Mouse (Mus musculus) CH12.LX (cell line): ENCODE data around the gene Pde8a. TPM values are rescaled to one million over a fixed set of nuclear protein-coding genes. Genes with fewer than 3 reads are reported as not detected.

Source experiments
- DNase-seq: peaks from one replicate; pipeline ENCODE4 v3.0.0-alpha.2; 2013; ENCODE audit errors: extremely low read depth
- H3K27ac ChIP-seq: 2 replicates; pipeline ENCODE4 v1.5.1; 2012; ENCODE audit warnings: low read depth, mild to moderate bottlenecking, control low read depth, moderate library complexity; ENCODE audit not compliant: insufficient read depth
- H3K27me3 ChIP-seq: replicated peaks from 2 replicates; pipeline ENCODE3; 2012; ENCODE audit warnings: inconsistent platforms
- H3K36me3 ChIP-seq, 2 experiments: replicated peaks in 1 of 2; 2 replicates each; pipeline versions ENCODE3 to v1.6.1; 2012; ENCODE audit warnings: inconsistent platforms in 1 of 2, low read length in 1 of 2, mild to moderate bottlenecking in 1 of 2, mixed read lengths in 1 of 2, moderate library complexity in 1 of 2; ENCODE audit not compliant: control insufficient read depth in 1 of 2, insufficient read depth in 1 of 2
- H3K4me1 ChIP-seq, 2 experiments: 2 replicates each; pipeline ENCODE4 v1.6.1; 2012; ENCODE audit warnings: inconsistent platforms in 1 of 2, moderate library complexity in 1 of 2; ENCODE audit not compliant: insufficient read depth in 2 of 2, control insufficient read depth in 1 of 2
- H3K4me2 ChIP-seq: 2 replicates; pipeline ENCODE4 v1.6.1; 2012; ENCODE audit warnings: low read depth, mild to moderate bottlenecking, control low read depth; ENCODE audit not compliant: poor library complexity, insufficient read depth, severe bottlenecking
- H3K4me3 ChIP-seq, 3 experiments: fragments of 150-350 bp in 1 of 3; sonication (generic) in 1 of 3; replicated peaks in 1 of 3; 2 replicates each; pipeline versions ENCODE3 to v1.5.1; 2011 to 2012; ENCODE audit warnings: low read depth in 2 of 3, low read length in 2 of 3, mild to moderate bottlenecking in 2 of 3, moderate library complexity in 2 of 3, control low read depth in 1 of 3, improper control_type of control experiment in 1 of 3, inconsistent platforms in 1 of 3, mixed read lengths in 1 of 3; ENCODE audit not compliant: poor library complexity in 1 of 3
- H3K79me2 ChIP-seq: replicated peaks from 2 replicates; pipeline ENCODE4 v1.6.1; 2012; ENCODE audit warnings: mild to moderate bottlenecking, moderate library complexity; ENCODE audit not compliant: control insufficient read depth, poor library complexity, insufficient read depth, severe bottlenecking; ENCODE audit errors: extremely low read depth
- H3K9ac ChIP-seq: 2 replicates; pipeline ENCODE4 v1.6.1; 2012; ENCODE audit warnings: low read depth, mild to moderate bottlenecking, control low read depth, moderate library complexity; ENCODE audit not compliant: insufficient read depth
- H3K9me3 ChIP-seq: replicated peaks from 2 replicates; pipeline ENCODE3; 2012; ENCODE audit warnings: low read length, inconsistent platforms, mixed read lengths
- CTCF ChIP-seq, 2 experiments: IDR thresholded peaks in 1 of 2; conservative IDR thresholded peaks in 1 of 2; 2 replicates each; pipeline ENCODE4 v1.5.1; 2011 to 2012; ENCODE audit warnings: low read depth in 2 of 2, low read length in 2 of 2, improper control_type of control experiment in 1 of 2, inconsistent platforms in 1 of 2, mild to moderate bottlenecking in 1 of 2, moderate library complexity in 1 of 2
- ELF1 ChIP-seq: IDR thresholded peaks from 2 replicates; pipeline ENCODE4 v1.6.1; 2014; ENCODE audit warnings: low read depth, mild to moderate bottlenecking, inconsistent platforms, low read length, improper control_type of control experiment
- EP300 ChIP-seq: IDR thresholded peaks from 2 replicates; pipeline ENCODE4 v1.6.1; 2011; ENCODE audit warnings: low read length, improper control_type of control experiment
- ETS1 ChIP-seq: conservative IDR thresholded peaks from 2 replicates; pipeline ENCODE4 v1.6.1; 2012; ENCODE audit warnings: low read depth, mild to moderate bottlenecking, inconsistent platforms, low read length, improper control_type of control experiment, moderate library complexity
- GABPA ChIP-seq: IDR thresholded peaks from 2 replicates; pipeline ENCODE4 v1.6.1; 2012; ENCODE audit warnings: low read depth, low read length, improper control_type of control experiment, inconsistent platforms; ENCODE audit not compliant: insufficient replicate concordance
- HCFC1 ChIP-seq: IDR thresholded peaks from 2 replicates; pipeline ENCODE4 v1.6.1; 2012; ENCODE audit warnings: low read depth, mild to moderate bottlenecking, inconsistent platforms, low read length, improper control_type of control experiment
- IRF4 ChIP-seq: IDR thresholded peaks from 2 replicates; pipeline ENCODE4 v1.6.1; 2014; ENCODE audit warnings: low read depth, mild to moderate bottlenecking, inconsistent platforms, low read length, improper control_type of control experiment
- JUND ChIP-seq: conservative IDR thresholded peaks from 2 replicates; pipeline ENCODE4 v1.6.1; 2011; ENCODE audit warnings: low read depth, low read length, improper control_type of control experiment
- MAZ ChIP-seq: IDR thresholded peaks from 2 replicates; pipeline ENCODE4 v1.6.1; 2012; ENCODE audit warnings: low read depth, mild to moderate bottlenecking, inconsistent platforms, low read length, improper control_type of control experiment, moderate library complexity
- MEF2A ChIP-seq: IDR thresholded peaks from 2 replicates; pipeline ENCODE4 v1.6.1; 2014; ENCODE audit warnings: low read depth, mild to moderate bottlenecking, inconsistent platforms, low read length, improper control_type of control experiment, borderline replicate concordance
- NELFE ChIP-seq: IDR thresholded peaks from 2 replicates; pipeline ENCODE4 v1.6.1; 2011; ENCODE audit warnings: low read depth, low read length, improper control_type of control experiment
- NRF1 ChIP-seq: IDR thresholded peaks from 2 replicates; pipeline ENCODE4 v1.6.1; 2014; ENCODE audit warnings: low read depth, mild to moderate bottlenecking, inconsistent platforms, low read length, improper control_type of control experiment, moderate library complexity
- SMC3 ChIP-seq: IDR thresholded peaks from 2 replicates; pipeline ENCODE4 v1.6.1; 2011; ENCODE audit warnings: low read depth, low read length, improper control_type of control experiment
- TCF12 ChIP-seq: IDR thresholded peaks from 2 replicates; pipeline ENCODE4 v1.6.1; 2014; ENCODE audit warnings: low read depth, mild to moderate bottlenecking, inconsistent platforms, low read length, improper control_type of control experiment
- UBTF ChIP-seq: IDR thresholded peaks from 2 replicates; pipeline ENCODE4 v1.6.1; 2012; ENCODE audit warnings: low read depth, mild to moderate bottlenecking, inconsistent platforms, low read length, improper control_type of control experiment, moderate library complexity
- ZC3H11A ChIP-seq: IDR thresholded peaks from 2 replicates; pipeline ENCODE4 v1.6.1; 2012; ENCODE audit warnings: low read depth, mild to moderate bottlenecking, inconsistent platforms, low read length, improper control_type of control experiment
- ZKSCAN1 ChIP-seq: IDR thresholded peaks from 2 replicates; pipeline ENCODE4 v1.6.1; 2012; ENCODE audit warnings: low read depth, inconsistent platforms, low read length, improper control_type of control experiment, borderline replicate concordance
- dilution Hi-C: fragments of 300-500 bp; cut with MboI; formaldehyde crosslinking; loops from 2 replicates; pipeline ENCODE4 v1.14.3; 2020; ENCODE audit warnings: low sequenced_read_pairs; ENCODE audit not compliant: extremely low pct_unique_long_range_greater_than_20kb, extremely low pct_ligation_motif_present
- in situ Hi-C: fragments of 300-500 bp; cut with MboI; formaldehyde crosslinking; loops from 3 replicates; pipeline ENCODE4 v1.14.3; 2019; ENCODE audit warnings: low sequenced_read_pairs, low pct_ligation_motif_present, low pct_unique_long_range_greater_than_20kb, mixed read lengths
- polyA plus RNA-seq: library from polyadenylated mRNA; unstranded; fragments of >175 nt; gene quantifications from 2 replicates; pipeline ENCODE4 v1.2.1, GENCODE M21; 2012; ENCODE audit warnings: low read depth; ENCODE audit not compliant: insufficient read length
- total RNA-seq, 2 experiments: library from RNA; depleted of rRNA; stranded (reverse); fragments of 300-350 nt in 1 of 2; fragments of >200 nt in 1 of 2; gene quantifications; 2 replicates each; pipeline ENCODE4 v1.2.3; 2012 to 2014

Gene Pde8a
- total and polyA plus RNA-seq, 3 experiments = 8.3 to 22.7 (median 9.1) TPM

GRCm38 (mm10) chr7:81272908-81273307, 59.5 kb downstream of the Pde8a start:
- TF ChIP-seq ETS1 (no peak), NRF1 (no peak), JUND (no peak), UBTF (no peak)

GRCm38 (mm10) chr7:81278966-81279365, 65.6 kb downstream of the Pde8a start:
- Histone ChIP-seq H3K9ac (no peak overlapping the region), H3K4me2 (no peak overlapping the region)
- dilution Hi-C loops = no loop called here
- TF ChIP-seq JUND = no peak
- TF ChIP-seq ZKSCAN1 = no peak
- no peak for TF ChIP-seq HCFC1
- no peak for TF ChIP-seq NELFE
- TF ChIP-seq ELF1 = no peak
- no peak for TF ChIP-seq ZC3H11A
- TF ChIP-seq MEF2A = no peak
- no peak for TF ChIP-seq MAZ
- no peak for TF ChIP-seq CTCF (conservative IDR thresholded peaks at IDR 0.05 in 1 of 2, IDR thresholded peaks at IDR 0.05 in 1 of 2; ENCODE audit: low read depth in 2 of 2, low read length in 2 of 2)
- TF ChIP-seq GABPA = no peak
- no peak for TF ChIP-seq SMC3
- no peak for TF ChIP-seq UBTF
- TF ChIP-seq IRF4 = no peak
- TF ChIP-seq EP300 = no peak
- TF ChIP-seq TCF12 = no peak
- TF ChIP-seq, all 38 proteins: peak for 0
- in situ Hi-C loops = loop anchor here (10.0 kb wide), 1 partner anchor 64 kb away; the partner anchor contains the start of gene Pde8a
- Histone ChIP-seq H3K36me3 (peaks cover 3 to 16% of the 10 kb centered on the region in 2 experiments), H3K4me1 (peaks cover 5 to 61% of the 10 kb centered on the region in 2 experiments), H3K27ac (no peak overlapping the region), H3K4me3 (no peak overlapping the region), H3K79me2 (0 out of 2 replicates have a peak, but pooled peaks cover 6% of the 10 kb centered on the region), H3K27me3 (no peaks in the 10 kb centered on the region), H3K9me3 (no peaks in the 10 kb centered on the region)
- no peak for DNase-seq

More at GRCm38 (mm10) chr7:81272908-81273307, 59.5 kb downstream of the Pde8a start:
- no peaks in the 10 kb centered on the region for H3K9me3 ChIP-seq
- no peak overlapping the region for H3K27ac ChIP-seq
- no peak overlapping the region for H3K9ac ChIP-seq
- H3K27me3 ChIP-seq = no peaks in the 10 kb centered on the region
- no peak overlapping the region for H3K4me2 ChIP-seq
- H3K79me2 ChIP-seq = peaks cover 3% of the 10 kb centered on the region; the same call in 1 of the 2 replicates
- DNase-seq = no peak
- H3K36me3 ChIP-seq = peaks cover 0 to 10% of the 10 kb centered on the region in 2 experiments
- H3K4me1 ChIP-seq = peaks cover 0 to 26% of the 10 kb centered on the region in 2 experiments; a peak in 2 of 4 replicates
- H3K4me3 ChIP-seq = no peak overlapping the region
- in situ Hi-C loops (loop anchor here (10.0 kb wide), 1 partner anchor 58 kb away; the partner anchor contains the start of gene Pde8a), dilution Hi-C loops (no loop called here)
